Mouse (Mus musculus): ENCODE measurements around the gene Lgals3. TPM values are rescaled to one million over a fixed set of nuclear protein-coding genes. Genes with fewer than 3 reads are reported as not detected.
"Not testable (repeated sequence)": the region's sequence is repeated elsewhere in the genome, so short reads cannot be mapped to it uniquely, and the experiment has no call there.

Lgals3 gene
- polyA plus RNA-seq (2016; fragmentation: Nextera tagmentation; extraction: Ambion mirVana), result 0.94 and 1.1 TPM in 2 replicates

GRCm38 (mm10) chr14:47367461-47367860 is at the start of gene Lgals3:
TSS of gene Lgals3 (plus strand) at chr14:47367751.
- Histone ChIP-seq H3K36me3 (no peaks in the 10 kb centered on the region), H3K9me3 (no peaks in the 10 kb centered on the region), H3K27me3 (0 out of 2 replicates have a peak, but pooled peaks cover 3% of the 10 kb centered on the region), H3K27ac (replicated peaks) (no peak within 1 kb of the TSS), H3K4me3 (no peak within 1 kb of the TSS), H3K4me2 (replicated peaks) (peak within 1 kb of the TSS; percentile 35), H3K9ac (replicated peaks) (no peak within 1 kb of the TSS), H3K4me1 (peaks cover 11% of the 10 kb centered on the region)
- peak; percentile 77 for ATAC-seq (ENCODE audit: low FRiP score, low read depth)
- WGBS, result 32% methylated on average over 9 of the region's 9 CpGs

- peaks cover 39% of the 10 kb centered on the region for H3K36me3 ChIP-seq
- no peaks in the 10 kb centered on the region for H3K4me1 ChIP-seq
- no peaks in the 10 kb centered on the region for H3K9me3 ChIP-seq
- H3K27ac ChIP-seq (replicated peaks), result no peak overlapping the region
- H3K9ac ChIP-seq (replicated peaks), result no peak overlapping the region
- H3K4me2 ChIP-seq (replicated peaks), result no peak overlapping the region
- no peak overlapping the region for H3K4me3 ChIP-seq
- ATAC-seq (ENCODE audit: low FRiP score, low read depth), result no peak
- no peaks in the 10 kb centered on the region for H3K27me3 ChIP-seq
- WGBS, result 92% methylated on average over 5 of the region's 5 CpGs
Observed at GRCm38 (mm10) chr14:47319362-47319761, 48.2 kb upstream of the Lgals3 start.

GRCm38 (mm10) chr14:47321581-47321980 is 46.0 kb upstream of the Lgals3 start:
- not testable (repeated sequence) for H3K4me2 ChIP-seq (replicated peaks); ATAC-seq (ENCODE audit: low FRiP score, low read depth); H3K27me3 ChIP-seq; H3K4me1 ChIP-seq; H3K9ac ChIP-seq (replicated peaks); H3K4me3 ChIP-seq; H3K9me3 ChIP-seq; H3K27ac ChIP-seq (replicated peaks)
- 94% methylated on average over 7 of the region's 8 CpGs for WGBS
- H3K36me3 ChIP-seq, result peaks cover 39% of the 10 kb centered on the region

GRCm38 (mm10) chr14:47325965-47326761 is 41.4 kb upstream of the Lgals3 start:
- Histone ChIP-seq H3K27me3 (no peaks in the 10 kb centered on the region), H3K9ac (replicated peaks) (no peak overlapping the region), H3K4me1 (no peaks in the 10 kb centered on the region), H3K4me3 (no peak overlapping the region), H3K4me2 (replicated peaks) (no peak overlapping the region), H3K9me3 (no peaks in the 10 kb centered on the region), H3K36me3 (peaks cover 16% of the 10 kb centered on the region), H3K27ac (replicated peaks) (no peak overlapping the region)
- 88% methylated on average over 9 of the region's 9 CpGs for WGBS
- no peak for ATAC-seq (ENCODE audit: low FRiP score, low read depth)

GRCm38 (mm10) chr14:47327347-47327746 is 40.2 kb upstream of the Lgals3 start:
- ATAC-seq (ENCODE audit: low FRiP score, low read depth), result no peak
- H3K36me3 ChIP-seq, result peaks cover 13% of the 10 kb centered on the region
- no peak overlapping the region for H3K4me2 ChIP-seq (replicated peaks)
- no peaks in the 10 kb centered on the region for H3K4me1 ChIP-seq
- no peak overlapping the region for H3K27ac ChIP-seq (replicated peaks)
- no peak overlapping the region for H3K4me3 ChIP-seq
- 88% methylated on average over 5 of the region's 5 CpGs for WGBS
- H3K27me3 ChIP-seq, result no peaks in the 10 kb centered on the region
- H3K9me3 ChIP-seq, result no peaks in the 10 kb centered on the region
- H3K9ac ChIP-seq (replicated peaks), result no peak overlapping the region

GRCm38 (mm10) chr14:47331920-47332319 is 35.6 kb upstream of the Lgals3 start:
- H3K4me3 ChIP-seq, result no peak overlapping the region
- 65% methylated on average over 5 of the region's 5 CpGs for WGBS
- H3K4me2 ChIP-seq (replicated peaks), result no peak overlapping the region

GRCm38 (mm10) chr14:47334819-47335218 is 32.7 kb upstream of the Lgals3 start:
- Histone ChIP-seq H3K27ac (replicated peaks) (no peak overlapping the region), H3K4me3 (no peak overlapping the region), H3K27me3 (no peaks in the 10 kb centered on the region), H3K9ac (replicated peaks) (no peak overlapping the region), H3K9me3 (no peaks in the 10 kb centered on the region), H3K4me1 (no peaks in the 10 kb centered on the region), H3K4me2 (replicated peaks) (no peak overlapping the region), H3K36me3 (no peaks in the 10 kb centered on the region)
- 82% methylated on average over 4 of the region's 4 CpGs for WGBS
- ATAC-seq (ENCODE audit: low FRiP score, low read depth), result no peak

More at GRCm38 (mm10) chr14:47331920-47332319, 35.6 kb upstream of the Lgals3 start:
- no peak overlapping the region for H3K27ac ChIP-seq (replicated peaks)
- no peaks in the 10 kb centered on the region for H3K4me1 ChIP-seq
- no peak for ATAC-seq (ENCODE audit: low FRiP score, low read depth)
- no peaks in the 10 kb centered on the region for H3K36me3 ChIP-seq
- H3K9ac ChIP-seq (replicated peaks), result no peak overlapping the region
- no peaks in the 10 kb centered on the region for H3K27me3 ChIP-seq
- no peaks in the 10 kb centered on the region for H3K9me3 ChIP-seq

- no peak overlapping the region for H3K4me2 ChIP-seq (replicated peaks)
- H3K9me3 ChIP-seq, result no peaks in the 10 kb centered on the region
- H3K9ac ChIP-seq (replicated peaks), result no peak overlapping the region
- no peak overlapping the region for H3K4me3 ChIP-seq
- H3K27ac ChIP-seq (replicated peaks), result no peak overlapping the region
- no peaks in the 10 kb centered on the region for H3K36me3 ChIP-seq
- no peaks in the 10 kb centered on the region for H3K4me1 ChIP-seq
- H3K27me3 ChIP-seq, result no peaks in the 10 kb centered on the region
- no peak for ATAC-seq (ENCODE audit: low FRiP score, low read depth)
- 75% methylated on average over 3 of the region's 3 CpGs for WGBS
Observed at GRCm38 (mm10) chr14:47335300-47335699, 32.3 kb upstream of the Lgals3 start.

- Histone ChIP-seq H3K4me1 (peaks cover 4% of the 10 kb centered on the region), H3K27me3 (no peaks in the 10 kb centered on the region), H3K4me3 (no peak overlapping the region), H3K36me3 (no peaks in the 10 kb centered on the region), H3K4me2 (replicated peaks) (no peak overlapping the region), H3K27ac (replicated peaks) (no peak overlapping the region), H3K9me3 (no peaks in the 10 kb centered on the region), H3K9ac (replicated peaks) (no peak overlapping the region)
- 85% methylated on average over 10 of the region's 10 CpGs for WGBS
- ATAC-seq (ENCODE audit: low FRiP score, low read depth), result no peak
Observed at GRCm38 (mm10) chr14:47340231-47340925, 27.2 kb upstream of the Lgals3 start.

- Histone ChIP-seq H3K36me3 (no peaks in the 10 kb centered on the region), H3K9ac (replicated peaks) (no peak overlapping the region), H3K27ac (replicated peaks) (0 out of 2 replicates have a peak overlapping the region, but pooled peaks have one; percentile 25), H3K9me3 (no peaks in the 10 kb centered on the region), H3K4me2 (replicated peaks) (no peak overlapping the region), H3K4me1 (peaks cover 4% of the 10 kb centered on the region), H3K4me3 (no peak overlapping the region), H3K27me3 (no peaks in the 10 kb centered on the region)
- ATAC-seq (ENCODE audit: low FRiP score, low read depth), result no peak
- 69% methylated on average over 4 of the region's 4 CpGs for WGBS
Observed at GRCm38 (mm10) chr14:47341811-47342291, 25.7 kb upstream of the Lgals3 start.

- no peak overlapping the region for H3K4me3 ChIP-seq
- no peak overlapping the region for H3K4me2 ChIP-seq (replicated peaks)
- no peak for ATAC-seq (ENCODE audit: low FRiP score, low read depth)
- WGBS, result 93% methylated on average over 1 of the region's 1 CpGs
- H3K27ac ChIP-seq (replicated peaks), result no peak overlapping the region
- no peaks in the 10 kb centered on the region for H3K27me3 ChIP-seq
- H3K36me3 ChIP-seq, result no peaks in the 10 kb centered on the region
- H3K9ac ChIP-seq (replicated peaks), result no peak overlapping the region
- no peaks in the 10 kb centered on the region for H3K9me3 ChIP-seq
- H3K4me1 ChIP-seq, result peaks cover 3% of the 10 kb centered on the region
Observed at GRCm38 (mm10) chr14:47346715-47347114, 20.8 kb upstream of the Lgals3 start.

- H3K4me1 ChIP-seq, result no peaks in the 10 kb centered on the region
- no peaks in the 10 kb centered on the region for H3K27me3 ChIP-seq
- no peak overlapping the region for H3K4me2 ChIP-seq (replicated peaks)
- H3K27ac ChIP-seq (replicated peaks), result no peak overlapping the region
- 72% methylated on average over 2 of the region's 2 CpGs for WGBS
- no peaks in the 10 kb centered on the region for H3K9me3 ChIP-seq
- ATAC-seq (ENCODE audit: low FRiP score, low read depth), result no peak
- H3K36me3 ChIP-seq, result no peaks in the 10 kb centered on the region
- no peak overlapping the region for H3K4me3 ChIP-seq
- no peak overlapping the region for H3K9ac ChIP-seq (replicated peaks)
Observed at GRCm38 (mm10) chr14:47350974-47351373, 16.6 kb upstream of the Lgals3 start.

All from midbrain, embryonic 12.5 days (tissue).